Comparison of ENCODE assay signal across 12 mouse cellular contexts in genomic region chr14:121963942-121964335, GRCm38 (mm10). TPM values are rescaled to one million over a fixed set of nuclear protein-coding genes. Genes with fewer than 3 reads are reported as not detected.
DNase-seq lines count a peak whose midpoint lies in the region; ATAC-seq and TF ChIP-seq lines count a peak whose summit lies in the region.
"Had no signal": no experiment of that assay in that cellular context is flagged by ENCODE, and none has a peak within 500 bp of the region (broad histone marks: within the 10 kb centered on the region; RNA-seq: fewer than 3 reads in every experiment).

No protein-coding gene starts in this region.

- DNase-seq in heart, postnatal 0 days (ENCODE audit: low spot score): no peak
- DNase-seq in heart, postnatal 14 days: no peak
- DNase-seq in CH12.LX (ENCODE audit: extremely low read depth): no peak
- no peak for DNase-seq in embryonic facial prominence, embryonic 14.5 days (ENCODE audit: low spot score)
- DNase-seq in thymus, postnatal 14 days: no peak
- no peak for DNase-seq in gastrocnemius, adult 18-20 months (ENCODE audit: low spot score)
- DNase-seq in left cerebral cortex, postnatal 4 days: no peak
- DNase-seq: kidney, adult 2 months had no signal

- in situ Hi-C loops in CH12.LX (cut with MboI; ENCODE audit: low pct_ligation_motif_present, low pct_unique_long_range_greater_than_20kb, low sequenced_read_pairs): no loop called here

- no peaks in the 10 kb centered on the region for H3K27me3 ChIP-seq in heart, postnatal 0 days (ENCODE audit: control insufficient read depth, insufficient read depth, low read length)
- no peaks in the 10 kb centered on the region for H3K27me3 ChIP-seq in CH12.LX (replicated peaks)
- H3K27me3 ChIP-seq in embryonic facial prominence, embryonic 14.5 days (replicated peaks; ENCODE audit: control insufficient read depth, insufficient read depth, low read length): no peaks in the 10 kb centered on the region
- H3K27me3 ChIP-seq in liver, embryonic 12.5 days (replicated peaks): no peaks in the 10 kb centered on the region
- H3K27me3 ChIP-seq: embryonic facial prominence, embryonic 12.5 days; limb, embryonic 12.5 days; neural tube, embryonic 12.5 days had no signal

- H3K9ac ChIP-seq in heart, postnatal 0 days (replicated peaks; ENCODE audit: low read depth, low read length): peak overlapping the region; percentile 32
- no peak overlapping the region for H3K9ac ChIP-seq in CH12.LX (ENCODE audit: insufficient read depth, low read depth)
- H3K9ac ChIP-seq in embryonic facial prominence, embryonic 14.5 days (ENCODE audit: low read depth, low read length): no peak overlapping the region
- no peak overlapping the region for H3K9ac ChIP-seq in liver, embryonic 12.5 days
- H3K9ac ChIP-seq: embryonic facial prominence, embryonic 12.5 days; limb, embryonic 12.5 days; neural tube, embryonic 12.5 days had no signal

- peak overlapping the region; percentile 6; the same call in 1 of the 2 replicates for H3K4me3 ChIP-seq in heart, postnatal 0 days (ENCODE audit: low read depth, low read length)
- H3K4me3 ChIP-seq in CH12.LX (replicated peaks in 1 of 3; ENCODE audit: low read depth in 2 of 3, low read length in 2 of 3, poor library complexity in 1 of 3): peak overlapping the region; percentile 0 to 70 (median 51)
- no peak overlapping the region for H3K4me3 ChIP-seq in embryonic facial prominence, embryonic 14.5 days (ENCODE audit: low read depth, low read length)
- H3K4me3 ChIP-seq in liver, embryonic 12.5 days: no peak overlapping the region; the same call in 1 of the 2 replicates
- H3K4me3 ChIP-seq: embryonic facial prominence, embryonic 12.5 days; limb, embryonic 12.5 days; neural tube, embryonic 12.5 days had no signal

- peaks cover 3% of the 10 kb centered on the region for H3K79me2 ChIP-seq in CH12.LX (replicated peaks; ENCODE audit: control insufficient read depth, extremely low read depth, insufficient read depth, poor library complexity, severe bottlenecking)

- no peak for TF ChIP-seq CTCF in heart, postnatal 0 days (IDR thresholded peaks at IDR 0.05; ENCODE audit: low read depth)
- TF ChIP-seq CTCF in CH12.LX (conservative IDR thresholded peaks at IDR 0.05 in 1 of 2, IDR thresholded peaks at IDR 0.05 in 1 of 2; ENCODE audit: low read depth in 2 of 2, low read length in 2 of 2): no peak

- TF ChIP-seq EP300 in heart, postnatal 0 days (IDR thresholded peaks at IDR 0.05; ENCODE audit: low read depth): no peak
- no peak for TF ChIP-seq EP300 in CH12.LX (IDR thresholded peaks at IDR 0.05; ENCODE audit: low read length)

- TF ChIP-seq POLR2A in CH12.LX (IDR thresholded peaks at IDR 0.05; ENCODE audit: low read depth, low read length): no peak

- ATAC-seq in heart, postnatal 0 days (ENCODE audit: insufficient read depth, low read depth): no peak
- no peak for ATAC-seq in embryonic facial prominence, embryonic 14.5 days (ENCODE audit: low read depth)
- ATAC-seq in liver, embryonic 12.5 days: no peak

- intact Hi-C loops in heart, postnatal 14 days (cut with DNase I): no loop called here
- intact Hi-C loops in left cerebral cortex, postnatal 4 days (cut with DNase I): no loop called here

- H3K36me3 ChIP-seq in heart, postnatal 0 days (replicated peaks; ENCODE audit: control insufficient read depth, insufficient read depth, low read length): no peaks in the 10 kb centered on the region
- peaks cover 0 to 12% of the 10 kb centered on the region in 2 experiments for H3K36me3 ChIP-seq in CH12.LX (replicated peaks in 1 of 2; ENCODE audit: control insufficient read depth in 1 of 2, insufficient read depth in 1 of 2, low read length in 1 of 2)
- no peaks in the 10 kb centered on the region for H3K36me3 ChIP-seq in embryonic facial prominence, embryonic 14.5 days (ENCODE audit: control insufficient read depth, insufficient read depth, low read length)
- H3K36me3 ChIP-seq in liver, embryonic 12.5 days: 0 out of 2 replicates have a peak, but pooled peaks cover 3% of the 10 kb centered on the region
- H3K36me3 ChIP-seq: embryonic facial prominence, embryonic 12.5 days; neural tube, embryonic 12.5 days had no signal

- H3K9me3 ChIP-seq in heart, postnatal 0 days (replicated peaks; ENCODE audit: control insufficient read depth, low read length): no peaks in the 10 kb centered on the region
- H3K9me3 ChIP-seq in CH12.LX (replicated peaks; ENCODE audit: low read length): no peaks in the 10 kb centered on the region
- no peaks in the 10 kb centered on the region for H3K9me3 ChIP-seq in embryonic facial prominence, embryonic 14.5 days (ENCODE audit: control insufficient read depth, low read length)
- H3K9me3 ChIP-seq in liver, embryonic 12.5 days (replicated peaks): no peaks in the 10 kb centered on the region
- H3K9me3 ChIP-seq: embryonic facial prominence, embryonic 12.5 days; limb, embryonic 12.5 days; neural tube, embryonic 12.5 days had no signal

- whole genome bisulfite sequencing in heart, postnatal 0 days: 12% methylated on average over 4 of the region's 4 CpGs
- 53% methylated on average over 4 of the region's 4 CpGs for WGBS in embryonic facial prominence, embryonic 14.5 days
- 41% methylated on average over 4 of the region's 4 CpGs for WGBS in liver, embryonic 12.5 days (ENCODE audit: insufficient replicate concordance)

- peak overlapping the region; percentile 75 for H3K27ac ChIP-seq in heart, postnatal 0 days (ENCODE audit: low read depth)
- H3K27ac ChIP-seq in CH12.LX (ENCODE audit: insufficient read depth, low read depth): no peak overlapping the region
- H3K27ac ChIP-seq in embryonic facial prominence, embryonic 14.5 days (replicated peaks; ENCODE audit: low read depth, low read length): 0 out of 2 replicates have a peak overlapping the region, but pooled peaks have one; percentile 39
- H3K27ac ChIP-seq in liver, embryonic 12.5 days: 0 out of 2 replicates have a peak overlapping the region, but pooled peaks have one; percentile 17
- H3K27ac ChIP-seq: embryonic facial prominence, embryonic 12.5 days; limb, embryonic 12.5 days; neural tube, embryonic 12.5 days had no signal

- dilution Hi-C loops in CH12.LX (cut with MboI; ENCODE audit: extremely low pct_ligation_motif_present, extremely low pct_unique_long_range_greater_than_20kb, low sequenced_read_pairs): no loop called here

- peak overlapping the region; percentile 41 for H3K4me2 ChIP-seq in heart, postnatal 0 days (ENCODE audit: low read depth, low read length)
- no peak overlapping the region for H3K4me2 ChIP-seq in CH12.LX (ENCODE audit: insufficient read depth, low read depth, poor library complexity, severe bottlenecking)
- no peak overlapping the region for H3K4me2 ChIP-seq in embryonic facial prominence, embryonic 14.5 days (ENCODE audit: low read depth, low read length)
- H3K4me2 ChIP-seq in liver, embryonic 12.5 days: peak overlapping the region; percentile 14; the same call in 1 of the 2 replicates
- H3K4me2 ChIP-seq: embryonic facial prominence, embryonic 12.5 days; limb, embryonic 12.5 days; neural tube, embryonic 12.5 days had no signal

- H3K4me1 ChIP-seq in heart, postnatal 0 days (ENCODE audit: control insufficient read depth, insufficient read depth): peaks cover 30% of the 10 kb centered on the region
- peaks cover 26 to 62% of the 10 kb centered on the region in 2 experiments for H3K4me1 ChIP-seq in CH12.LX (ENCODE audit: control insufficient read depth in 1 of 2, insufficient read depth in 2 of 2)
- H3K4me1 ChIP-seq in embryonic facial prominence, embryonic 14.5 days (ENCODE audit: control insufficient read depth, insufficient read depth, low read length): no peaks in the 10 kb centered on the region
- H3K4me1 ChIP-seq in liver, embryonic 12.5 days: peaks cover 44% of the 10 kb centered on the region
- H3K4me1 ChIP-seq: neural tube, embryonic 12.5 days had no signal

- no peak for TF ChIP-seq RAD21 in CH12.LX (IDR thresholded peaks at IDR 0.05; ENCODE audit: low read depth, low read length)

TF ChIP-seq in CH12.LX, 34 proteins besides CTCF, POLR2A, EP300 and RAD21:
- no peak for TF ChIP-seq PAX5 (IDR thresholded peaks at IDR 0.05; ENCODE audit: low read length)
- TF ChIP-seq CHD2 (IDR thresholded peaks at IDR 0.05; ENCODE audit: low read length): no peak
- TF ChIP-seq TBP (conservative IDR thresholded peaks at IDR 0.05; ENCODE audit: low read depth, low read length): no peak
- TF ChIP-seq ZNF384 (IDR thresholded peaks at IDR 0.05; ENCODE audit: low read depth, low read length): no peak
- TF ChIP-seq UBTF (IDR thresholded peaks at IDR 0.05; ENCODE audit: low read depth, low read length): no peak
- no peak for TF ChIP-seq TCF12 (IDR thresholded peaks at IDR 0.05; ENCODE audit: low read depth, low read length)
- no peak for TF ChIP-seq MEF2A (IDR thresholded peaks at IDR 0.05; ENCODE audit: borderline replicate concordance, low read depth, low read length)
- no peak for TF ChIP-seq USF2 (conservative IDR thresholded peaks at IDR 0.05; ENCODE audit: low read depth, low read length)
- no peak for TF ChIP-seq HCFC1 (IDR thresholded peaks at IDR 0.05; ENCODE audit: low read depth, low read length)
- TF ChIP-seq SIN3A (IDR thresholded peaks at IDR 0.05; ENCODE audit: low read length): no peak

RNA-seq across cellular contexts. Expression of gene Gpr183, which starts 1.1 kb away (rescaled TPM):
- total RNA-seq in heart, postnatal 0 days (2014; rRNA removed; ENCODE audit: low replicate concordance): 1.3 and 1.5 TPM in 2 replicates
- 0.89 and 1.1 TPM in 2 replicates for polyA plus RNA-seq in heart, postnatal 0 days (2015; fragmentation: Nextera tagmentation; extraction: Ambion mirVana)
- total RNA-seq in heart, postnatal 14 days (2021): under 1 TPM; 0.54 to 0.67 TPM
- total RNA-seq in CH12.LX (2012; rRNA removed) (3.6 and 4.0 TPM in 2 replicates), CH12.LX (2014; rRNA removed) (16.2 and 16.3 TPM in 2 replicates)
- polyA plus RNA-seq in CH12.LX (2012; ENCODE audit: insufficient read length, low read depth): 8.3 and 8.7 TPM in 2 replicates
- polyA plus RNA-seq in embryonic facial prominence, embryonic 14.5 days (2014; fragmentation: Nextera tagmentation; extraction: Ambion mirVana): 3.5 and 5.1 TPM in 2 replicates
- polyA plus RNA-seq in liver, embryonic 12.5 days (2016; fragmentation: Nextera tagmentation; extraction: Ambion mirVana): 1.8 and 2.1 TPM in 2 replicates
- total RNA-seq in gastrocnemius, adult 18-20 months (2021): under 1 TPM in 1 of 2 experiments, not detected in 1; 0.40 TPM
- total RNA-seq in left cerebral cortex, postnatal 4 days (2021): under 1 TPM; 0.44 to 0.66 TPM

RNA-seq across cellular contexts. Expression of gene Gpr18, which starts 48.4 kb away (rescaled TPM):
- not detected in 2 replicates for total RNA-seq in heart, postnatal 0 days (2014; rRNA removed; ENCODE audit: low replicate concordance)
- 0.07 and 0.10 TPM in 2 replicates for polyA plus RNA-seq in heart, postnatal 0 days (2015; fragmentation: Nextera tagmentation; extraction: Ambion mirVana)
- total RNA-seq in heart, postnatal 14 days (2021): under 1 TPM in 1 of 2 experiments, not detected in 1; 0.39 TPM
- total RNA-seq in CH12.LX (2012; rRNA removed) (26.8 and 33.5 TPM in 2 replicates), CH12.LX (2014; rRNA removed) (32.5 and 37.0 TPM in 2 replicates)
- polyA plus RNA-seq in CH12.LX (2012; ENCODE audit: insufficient read length, low read depth): 37.8 and 46.2 TPM in 2 replicates
- polyA plus RNA-seq in embryonic facial prominence, embryonic 14.5 days (2014; fragmentation: Nextera tagmentation; extraction: Ambion mirVana): 0.11 and 0.22 TPM in 2 replicates
- polyA plus RNA-seq in liver, embryonic 12.5 days (2016; fragmentation: Nextera tagmentation; extraction: Ambion mirVana): 0.08 TPM in 1 of 2 replicates, not detected in the other
- total RNA-seq in gastrocnemius, adult 18-20 months (2021): not detected
- not detected for total RNA-seq in left cerebral cortex, postnatal 4 days (2021)

Comparison
In these comparisons a context has a peak if more than half of its experiments do, and no peak if none do; other contexts are left out.
1. H3K4me2 ChIP-seq: peak in heart, postnatal 0 days (single experiment) and liver, embryonic 12.5 days (single experiment); none in CH12.LX (single experiment) and embryonic facial prominence, embryonic 14.5 days (single experiment).
2. H3K4me3 ChIP-seq: peak in heart, postnatal 0 days (single experiment) and CH12.LX (3 of 3); none in embryonic facial prominence, embryonic 14.5 days (single experiment) and liver, embryonic 12.5 days (single experiment).
3. RNA of gene Gpr18, which starts 48.4 kb away (total RNA-seq): 26.8 to 37.0 TPM in CH12.LX; 0.39 TPM in heart, postnatal 14 days, not detected in gastrocnemius, adult 18-20 months, not detected in left cerebral cortex, postnatal 4 days and not detected in heart, postnatal 0 days; every median in the first group is over 10 times any median in the second.